Mouse (Mus musculus) cerebellum, adult 2 months (tissue): ENCODE data around the gene Fbxl17.

Experiments used
- CTCF ChIP-seq: fragments of 200-500 bp; IDR thresholded peaks from 2 replicates; pipeline ENCODE4 v1.5.1; 2011; ENCODE audit warnings: low read depth, mild to moderate bottlenecking, control low read depth, low read length, moderate library complexity, borderline replicate concordance; ENCODE audit not compliant: insufficient read depth
- POLR2A ChIP-seq: fragments of 200-500 bp; IDR thresholded peaks from 2 replicates; pipeline ENCODE4 v1.6.1; 2011; ENCODE audit warnings: low read length, control low read depth, borderline replicate concordance; ENCODE audit not compliant: insufficient read depth

GRCm38 (mm10) chr17:63280990-63281389, 218.8 kb downstream of the Fbxl17 start:
- no peak for TF ChIP-seq POLR2A
- TF ChIP-seq CTCF, result no peak
